Mouse (Mus musculus) heart, adult 2 months (tissue): ENCODE results near the gene Cd80.

ENCODE experiments used
- CTCF ChIP-seq: fragments of 200-600 bp; IDR thresholded peaks from 2 replicates; pipeline ENCODE4 v1.8.1; 2022; ENCODE audit warnings: antibody characterized with exemption, mild to moderate bottlenecking, moderate library complexity
- EP300 ChIP-seq: fragments of 200-500 bp; IDR thresholded peaks from 2 replicates; pipeline ENCODE4 v1.6.1; 2011; ENCODE audit warnings: low read depth, low read length, control low read depth; ENCODE audit not compliant: insufficient read depth
- POLR2A ChIP-seq: fragments of 200-500 bp; IDR thresholded peaks from 2 replicates; pipeline ENCODE4 v1.6.1; 2011; ENCODE audit warnings: mild to moderate bottlenecking, low read depth, low read length, control low read depth; ENCODE audit not compliant: insufficient read depth

GRCm38 (mm10) chr16:38519140-38519539, 63.8 kb downstream of the Cd80 start:
- no peak for TF ChIP-seq POLR2A
- no peak for TF ChIP-seq CTCF
- no peak for TF ChIP-seq EP300
